Mouse (Mus musculus) myocyte (in vitro differentiated cells): ENCODE results near the gene Slc2a5. TPM values are rescaled to one million over a fixed set of nuclear protein-coding genes. Genes with fewer than 3 reads are reported as not detected.

ENCODE experiments used
- H3K27me3 ChIP-seq: one replicate; pipeline ENCODE4 v1.6.1; 2011; ENCODE audit not compliant: control insufficient read depth, insufficient read depth, insufficient read length
- H3K36me3 ChIP-seq: one replicate; pipeline ENCODE4 v1.6.1; 2011; ENCODE audit not compliant: control insufficient read depth, insufficient read depth
- H3K4me2 ChIP-seq: one replicate; pipeline ENCODE4 v1.6.1; 2011; ENCODE audit warnings: low read depth, control low read depth
- H3K4me3 ChIP-seq: one replicate; pipeline ENCODE4 v1.5.1; 2011; ENCODE audit warnings: mild to moderate bottlenecking, control low read depth, moderate library complexity
- H3K79me2 ChIP-seq: one replicate; pipeline ENCODE4 v1.6.1; 2011; ENCODE audit not compliant: control insufficient read depth, insufficient read depth
- H3ac ChIP-seq: one replicate; pipeline ENCODE4 v1.6.1; 2011; ENCODE audit not compliant: control insufficient read depth, insufficient read length
- CEBPB ChIP-seq: IDR thresholded peaks from 2 replicates; pipeline ENCODE4 v1.6.1; 2011; ENCODE audit warnings: mild to moderate bottlenecking, moderate library complexity; ENCODE audit not compliant: poor library complexity, insufficient read depth, severe bottlenecking
- E2F4 ChIP-seq: IDR thresholded peaks from one replicate; pipeline ENCODE4 v1.6.1; 2011; ENCODE audit warnings: mild to moderate bottlenecking, control low read depth, moderate library complexity; ENCODE audit not compliant: insufficient read depth
- MAX ChIP-seq: IDR thresholded peaks from one replicate; pipeline ENCODE4 v1.6.1; 2011; ENCODE audit warnings: low read depth, mild to moderate bottlenecking, control low read depth
- MYOD1 ChIP-seq, 3 experiments: IDR thresholded peaks; one replicate each; pipeline ENCODE4 v1.6.1; 2011; ENCODE audit warnings: control low read depth in 2 of 3, low read depth in 2 of 3, mild to moderate bottlenecking in 2 of 3, moderate library complexity in 1 of 3; ENCODE audit not compliant: insufficient read length in 2 of 3, control insufficient read depth in 1 of 3
- MYOG ChIP-seq, 3 experiments: IDR thresholded peaks; one replicate each; pipeline ENCODE4 v1.6.1; 2011; ENCODE audit warnings: control low read depth in 2 of 3, low read depth in 2 of 3, mild to moderate bottlenecking in 2 of 3; ENCODE audit not compliant: insufficient read length in 2 of 3, control insufficient read depth in 1 of 3, insufficient read depth in 1 of 3
- POLR2A ChIP-seq: IDR thresholded peaks from one replicate; pipeline ENCODE4 v1.6.1; 2011; ENCODE audit warnings: low read depth, mild to moderate bottlenecking, control low read depth, moderate library complexity; ENCODE audit not compliant: insufficient read length
- POLR2AphosphoS2 ChIP-seq: IDR thresholded peaks from one replicate; pipeline ENCODE4 v1.6.1; 2011; ENCODE audit warnings: low read depth, control low read depth; ENCODE audit not compliant: insufficient read length
- REST ChIP-seq: IDR thresholded peaks from one replicate; pipeline ENCODE4 v1.6.1; 2011; ENCODE audit warnings: mild to moderate bottlenecking, control low read depth, moderate library complexity; ENCODE audit not compliant: insufficient read depth, insufficient read length
- SRF ChIP-seq: IDR thresholded peaks from one replicate; pipeline ENCODE4 v1.6.1; 2011; ENCODE audit warnings: low read depth; ENCODE audit not compliant: control insufficient read depth, insufficient read length
- TCF12 ChIP-seq: IDR thresholded peaks from one replicate; pipeline ENCODE4 v1.6.1; 2011; ENCODE audit warnings: mild to moderate bottlenecking, control low read depth; ENCODE audit not compliant: poor library complexity, insufficient read depth, severe bottlenecking
- TCF3 ChIP-seq: IDR thresholded peaks from one replicate; pipeline ENCODE4 v1.6.1; 2011; ENCODE audit warnings: low read depth, control low read depth; ENCODE audit not compliant: insufficient read length
- USF1 ChIP-seq: IDR thresholded peaks from one replicate; pipeline ENCODE4 v1.6.1; 2011; ENCODE audit warnings: low read depth, mild to moderate bottlenecking, control low read depth, moderate library complexity
- polyA plus RNA-seq: library from polyadenylated mRNA; unstranded; fragments of >200 nt; fragmentation: generic; extraction: Trizol; gene quantifications from one replicate; pipeline ENCODE4 v1.2.1, GENCODE M21; 2012; ENCODE audit warnings: missing spikeins

Gene Slc2a5
- polyA plus RNA-seq, 1 experiment = 0.24 TPM

DNA sequence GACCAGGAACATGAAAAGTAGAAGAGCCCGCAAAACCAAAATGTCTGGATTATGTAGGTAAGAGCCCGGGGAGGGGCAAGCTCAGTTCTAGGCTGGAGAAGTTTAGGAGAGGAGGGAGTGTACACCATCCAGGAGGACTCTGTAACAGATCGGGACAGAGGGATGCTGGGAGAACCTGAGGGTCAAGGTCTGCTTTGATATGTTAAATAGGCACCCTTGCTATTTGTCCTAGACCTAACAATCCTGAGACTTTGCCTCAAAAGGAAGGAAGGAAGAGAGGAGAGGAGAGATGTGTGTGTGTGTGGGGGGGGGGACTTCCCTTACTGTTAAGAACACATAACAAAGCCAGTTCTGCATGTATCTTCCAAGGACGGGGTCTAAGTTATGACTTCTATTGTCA is 36.2 kb downstream of the Slc2a5 start:
- no peaks in the 10 kb centered on the region for H3K79me2 ChIP-seq

DNA sequence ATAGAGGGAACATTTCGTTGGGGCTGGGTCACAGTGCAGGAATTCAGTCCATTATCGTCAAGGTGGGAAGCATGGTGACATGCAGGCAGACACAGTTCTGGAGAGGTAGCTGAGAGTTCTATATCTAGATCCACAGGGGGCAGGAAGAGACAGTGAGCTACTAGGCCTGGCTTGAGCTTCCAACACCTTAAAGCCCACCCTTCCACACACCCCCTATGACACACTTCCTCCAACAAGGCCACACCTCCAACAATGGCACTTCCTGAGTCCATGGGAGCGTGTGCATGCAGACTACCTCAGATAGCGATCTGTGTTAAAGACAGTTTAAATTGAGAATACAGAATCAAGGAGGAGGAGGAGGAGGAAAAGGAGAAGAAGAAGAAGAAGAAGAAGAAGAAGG is 36.6 kb downstream of the Slc2a5 start:
- Histone ChIP-seq H3K36me3 (no peaks in the 10 kb centered on the region), H3ac (no peak overlapping the region)

More for the DNA sequence above, 36.2 kb downstream of the Slc2a5 start:
- TF ChIP-seq USF1 (no peak), E2F4 (no peak), MAX (no peak), SRF (no peak), POLR2A (no peak), TCF3 (no peak), MYOD1 (IDR thresholded peaks at IDR 0.05; ENCODE audit: control insufficient read depth in 1 of 3, insufficient read length in 2 of 3, low read depth in 2 of 3) (no peak), POLR2AphosphoS2 (no peak), CEBPB (no peak), TCF12 (no peak), REST (no peak), MYOG (IDR thresholded peaks at IDR 0.05; ENCODE audit: control insufficient read depth in 1 of 3, insufficient read depth in 1 of 3, insufficient read length in 2 of 3, low read depth in 2 of 3) (no peak)
- H3K27me3 ChIP-seq = peaks cover 14% of the 10 kb centered on the region
- H3K4me2 ChIP-seq = no peak overlapping the region
- H3ac ChIP-seq = no peak overlapping the region
- H3K36me3 ChIP-seq = no peaks in the 10 kb centered on the region
- H3K4me3 ChIP-seq = no peak overlapping the region

GRCm38 (mm10) chr4:150157348-150157882 is 38.3 kb downstream of the Slc2a5 start:
- peaks cover 14% of the 10 kb centered on the region for H3K27me3 ChIP-seq
- no peak overlapping the region for H3K4me2 ChIP-seq
- no peak overlapping the region for H3K4me3 ChIP-seq
- no peaks in the 10 kb centered on the region for H3K36me3 ChIP-seq
- no peak overlapping the region for H3ac ChIP-seq
- TF ChIP-seq E2F4 (no peak), USF1 (no peak), TCF3 (no peak), POLR2AphosphoS2 (no peak), TCF12 (no peak), REST (no peak), MYOG (IDR thresholded peaks at IDR 0.05; ENCODE audit: control insufficient read depth in 1 of 3, insufficient read depth in 1 of 3, insufficient read length in 2 of 3, low read depth in 2 of 3) (no peak), CEBPB (no peak), MAX (no peak), POLR2A (no peak), SRF (no peak), MYOD1 (IDR thresholded peaks at IDR 0.05; ENCODE audit: control insufficient read depth in 1 of 3, insufficient read length in 2 of 3, low read depth in 2 of 3) (no peak)
- H3K79me2 ChIP-seq = no peaks in the 10 kb centered on the region

More for the DNA sequence above, 36.6 kb downstream of the Slc2a5 start:
- peaks cover 14% of the 10 kb centered on the region for H3K27me3 ChIP-seq
- no peak overlapping the region for H3K4me3 ChIP-seq
- H3K4me2 ChIP-seq = no peak overlapping the region
- no peaks in the 10 kb centered on the region for H3K79me2 ChIP-seq
- no peak for TF ChIP-seq REST
- TF ChIP-seq CEBPB = no peak
- no peak for TF ChIP-seq POLR2AphosphoS2
- TF ChIP-seq TCF12 = no peak
- no peak for TF ChIP-seq MYOD1 (IDR thresholded peaks at IDR 0.05; ENCODE audit: control insufficient read depth in 1 of 3, insufficient read length in 2 of 3, low read depth in 2 of 3)
- TF ChIP-seq MYOG (IDR thresholded peaks at IDR 0.05; ENCODE audit: control insufficient read depth in 1 of 3, insufficient read depth in 1 of 3, insufficient read length in 2 of 3, low read depth in 2 of 3) = no peak
- TF ChIP-seq POLR2A = no peak
- TF ChIP-seq TCF3 = no peak
- no peak for TF ChIP-seq MAX
- TF ChIP-seq SRF = no peak
- TF ChIP-seq E2F4 = no peak
- no peak for TF ChIP-seq USF1

DNA sequence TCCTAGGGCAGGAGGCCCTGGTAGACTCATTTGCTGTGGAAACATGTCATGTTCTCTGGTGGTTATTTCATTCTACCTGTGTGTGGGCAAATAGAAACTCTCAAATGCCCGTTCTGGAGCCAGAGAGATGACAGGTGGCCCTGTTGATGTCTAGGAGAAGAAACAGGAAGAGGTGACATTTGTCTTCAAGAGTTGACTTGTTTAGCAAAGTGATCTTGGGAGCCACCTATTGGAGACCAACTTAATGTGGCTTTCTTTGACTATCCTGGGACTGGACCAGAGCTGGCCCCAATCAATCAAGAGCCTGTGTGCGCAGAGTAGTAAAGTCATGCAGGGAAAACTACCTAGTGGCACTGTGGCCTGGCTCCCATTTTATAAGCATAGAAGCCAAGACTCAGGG is 40.4 kb downstream of the Slc2a5 start:
- Histone ChIP-seq H3K4me3 (no peak overlapping the region), H3K36me3 (no peaks in the 10 kb centered on the region)
- no peak for TF ChIP-seq SRF
- TF ChIP-seq POLR2A = no peak
- no peak for TF ChIP-seq TCF3
- no peak for TF ChIP-seq TCF12
- TF ChIP-seq USF1 = no peak
- TF ChIP-seq MAX = no peak
- TF ChIP-seq POLR2AphosphoS2 = no peak
- TF ChIP-seq MYOD1 (IDR thresholded peaks at IDR 0.05; ENCODE audit: control insufficient read depth in 1 of 3, insufficient read length in 2 of 3, low read depth in 2 of 3) = no peak
- no peak for TF ChIP-seq REST
- no peak for TF ChIP-seq MYOG (IDR thresholded peaks at IDR 0.05; ENCODE audit: control insufficient read depth in 1 of 3, insufficient read depth in 1 of 3, insufficient read length in 2 of 3, low read depth in 2 of 3)
- no peak for TF ChIP-seq E2F4
- TF ChIP-seq CEBPB = no peak

More for the DNA sequence above, 40.4 kb downstream of the Slc2a5 start:
- H3K79me2 ChIP-seq = no peaks in the 10 kb centered on the region
- H3K4me2 ChIP-seq = no peak overlapping the region
- peaks cover 15% of the 10 kb centered on the region for H3K27me3 ChIP-seq
- H3ac ChIP-seq = no peak overlapping the region
